Mouse (Mus musculus) gastrocnemius, adult 18-20 months (tissue): ENCODE results near the gene Acsm4. TPM values are rescaled to one million over a fixed set of nuclear protein-coding genes. Genes with fewer than 3 reads are reported as not detected.
"Not testable (repeated sequence)": the region's sequence is repeated elsewhere in the genome, so short reads cannot be mapped to it uniquely, and the experiment has no call there.

Experiments
- DNase-seq: peaks from one replicate; pipeline ENCODE4 v3.0.0; 2021; ENCODE audit warnings: low spot score
- long read RNA-seq, 2 experiments: library from polyadenylated mRNA; stranded (forward); transcript quantifications; one replicate each; pipeline ENCODE4 v2.0.0; 2021
- total RNA-seq, 2 experiments: library from RNA; stranded (reverse); gene quantifications; 2 replicates each; pipeline ENCODE4 v1.2.3; 2021

Gene Acsm4
- not detected for total RNA-seq
- long read RNA-seq, experiment 1, result 0 reads
- long read RNA-seq, experiment 2, result 0 reads

- no peak for DNase-seq
These were observed at the start of gene Acsm4 for GRCm38 (mm10) chr7:119689726-119690125. TSS of gene Acsm4 (plus strand) at chr7:119690026.

GRCm38 (mm10) chr7:119642307-119642706 is 47.5 kb upstream of the Acsm4 start:
- DNase-seq, result no peak

- no peak for DNase-seq
These were observed 21.9 kb upstream of the Acsm4 start for GRCm38 (mm10) chr7:119667893-119668292.

- no peak for DNase-seq
These were observed 19.4 kb upstream of the Acsm4 start for GRCm38 (mm10) chr7:119670395-119670794.

- no peak for DNase-seq
These were observed 18.9 kb upstream of the Acsm4 start for GRCm38 (mm10) chr7:119670925-119671324.

- DNase-seq, result peak; percentile 15
These were observed 16.4 kb upstream of the Acsm4 start for GRCm38 (mm10) chr7:119673465-119673864.

- no peak for DNase-seq
These were observed 9.7 kb upstream of the Acsm4 start for GRCm38 (mm10) chr7:119680107-119680506.

- no peak for DNase-seq
These were observed 7.1 kb upstream of the Acsm4 start for GRCm38 (mm10) chr7:119682699-119683098.

- no peak for DNase-seq
These were observed 2.5 kb downstream of the Acsm4 start for GRCm38 (mm10) chr7:119692302-119692701.

GRCm38 (mm10) chr7:119694926-119695325 is 5.1 kb downstream of the Acsm4 start:
- DNase-seq, result no peak

GRCm38 (mm10) chr7:119714111-119714510 is 24.3 kb downstream of the Acsm4 start:
- DNase-seq, result no peak

- peak; percentile 93 for DNase-seq
These were observed 30.6 kb downstream of the Acsm4 start, which contains the start of gene Thumpd1 for GRCm38 (mm10) chr7:119720253-119720946. TSS of gene Thumpd1 (minus strand) at chr7:119720798.

GRCm38 (mm10) chr7:119720947-119721310 is 31.1 kb downstream of the Acsm4 start:
- peak; percentile 5 for DNase-seq

GRCm38 (mm10) chr7:119727621-119728020 is 37.8 kb downstream of the Acsm4 start:
- DNase-seq, result no peak

- DNase-seq, result not testable (repeated sequence)
These were observed 41.4 kb downstream of the Acsm4 start for GRCm38 (mm10) chr7:119731262-119731661.

- no peak for DNase-seq
These were observed 49.1 kb downstream of the Acsm4 start for GRCm38 (mm10) chr7:119738877-119739276.

- not testable (repeated sequence) for DNase-seq
These were observed 50.1 kb downstream of the Acsm4 start for GRCm38 (mm10) chr7:119739798-119740468.

- DNase-seq, result no peak
These were observed 54.5 kb downstream of the Acsm4 start for GRCm38 (mm10) chr7:119744321-119744720.

GRCm38 (mm10) chr7:119745869-119746268 is 56.0 kb downstream of the Acsm4 start:
- no peak for DNase-seq

GRCm38 (mm10) chr7:119748761-119749160 is 58.9 kb downstream of the Acsm4 start:
- DNase-seq, result no peak

- DNase-seq, result no peak
These were observed 60.1 kb downstream of the Acsm4 start for GRCm38 (mm10) chr7:119749942-119750341.

- DNase-seq, result no peak
These were observed 63.9 kb downstream of the Acsm4 start for GRCm38 (mm10) chr7:119753696-119754095.

- no peak for DNase-seq
These were observed 70.7 kb downstream of the Acsm4 start, which contains the start of gene Acsm3 for GRCm38 (mm10) chr7:119760527-119760951. TSS of gene Acsm3 (plus strand) at chr7:119760923.
